Mouse (Mus musculus): ENCODE measurements around the gene Fancd2os.

DNA sequence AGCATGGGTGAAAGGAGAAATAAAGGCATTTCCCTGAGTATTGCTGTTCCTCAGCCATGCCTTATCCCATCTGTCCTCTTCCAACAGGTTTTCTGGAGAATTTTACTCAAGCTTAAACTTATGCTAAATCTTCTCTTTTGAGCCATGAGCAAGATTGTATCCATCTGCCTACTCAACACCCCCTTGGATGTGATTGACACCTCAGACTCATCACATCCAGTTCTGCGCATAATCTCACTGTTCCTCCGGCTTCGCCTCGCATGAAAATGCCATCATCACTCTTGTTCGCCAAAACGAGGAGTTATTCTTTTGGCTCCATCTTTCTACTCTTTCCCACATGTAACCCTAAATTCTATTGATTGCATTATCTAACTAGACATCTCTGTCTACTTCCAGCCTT, 24.5 kb downstream of the Fancd2os start:
- TF ChIP-seq CTCF (IDR thresholded peaks at IDR 0.05; ENCODE audit: extremely low read depth, insufficient read length, insufficient replicate concordance, low read depth, low read length) (no peak), POLR2A (IDR thresholded peaks at IDR 0.05; ENCODE audit: low read depth, low read length) (no peak)

Measured in small intestine, adult 2 months (tissue).